Mouse (Mus musculus): ENCODE data around the gene Lrmp.

The Lrmp gene

DNA sequence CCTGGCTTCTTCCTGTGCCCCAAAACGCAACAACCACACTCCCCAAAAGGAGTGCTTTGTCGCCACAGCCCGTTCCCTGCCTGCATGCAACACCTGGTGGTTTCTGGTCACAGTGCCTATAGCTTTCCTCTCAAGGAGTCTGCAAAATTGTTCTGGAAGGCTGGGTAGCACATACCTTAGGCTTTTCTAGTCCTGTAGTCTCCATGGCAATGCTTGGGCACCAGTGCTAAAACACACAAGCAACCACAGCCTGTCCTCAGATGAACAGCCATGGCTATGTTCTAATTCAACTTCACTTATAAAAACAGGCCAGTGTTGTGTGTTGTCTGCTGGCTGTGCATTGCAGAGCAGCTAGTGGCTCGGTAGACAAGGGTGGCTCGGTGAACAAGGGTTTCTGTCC is 21.4 kb downstream of the Lrmp start:
- no peak for DNase-seq (ENCODE audit: low spot score)

DNA sequence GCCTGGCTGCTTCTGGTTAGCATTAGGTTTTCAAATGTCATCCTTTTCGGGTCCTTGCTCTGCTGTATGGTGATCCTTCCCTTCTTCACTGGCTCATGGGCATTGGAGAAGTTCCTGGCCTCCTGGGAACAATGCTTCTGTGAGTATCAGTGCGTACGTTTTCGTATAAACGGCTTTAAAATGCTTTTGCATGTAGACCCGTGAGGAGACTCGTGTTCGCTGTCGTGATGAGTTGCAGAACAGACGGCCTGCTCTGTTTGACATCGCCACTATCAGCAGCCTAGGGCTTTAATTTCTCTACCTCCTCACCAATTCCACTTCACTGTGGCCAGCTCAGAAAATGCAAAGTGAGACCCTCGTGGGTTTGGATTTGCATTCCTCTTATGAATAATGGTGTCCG is 23.8 kb downstream of the Lrmp start:
- no peak for DNase-seq (ENCODE audit: low spot score)

DNA sequence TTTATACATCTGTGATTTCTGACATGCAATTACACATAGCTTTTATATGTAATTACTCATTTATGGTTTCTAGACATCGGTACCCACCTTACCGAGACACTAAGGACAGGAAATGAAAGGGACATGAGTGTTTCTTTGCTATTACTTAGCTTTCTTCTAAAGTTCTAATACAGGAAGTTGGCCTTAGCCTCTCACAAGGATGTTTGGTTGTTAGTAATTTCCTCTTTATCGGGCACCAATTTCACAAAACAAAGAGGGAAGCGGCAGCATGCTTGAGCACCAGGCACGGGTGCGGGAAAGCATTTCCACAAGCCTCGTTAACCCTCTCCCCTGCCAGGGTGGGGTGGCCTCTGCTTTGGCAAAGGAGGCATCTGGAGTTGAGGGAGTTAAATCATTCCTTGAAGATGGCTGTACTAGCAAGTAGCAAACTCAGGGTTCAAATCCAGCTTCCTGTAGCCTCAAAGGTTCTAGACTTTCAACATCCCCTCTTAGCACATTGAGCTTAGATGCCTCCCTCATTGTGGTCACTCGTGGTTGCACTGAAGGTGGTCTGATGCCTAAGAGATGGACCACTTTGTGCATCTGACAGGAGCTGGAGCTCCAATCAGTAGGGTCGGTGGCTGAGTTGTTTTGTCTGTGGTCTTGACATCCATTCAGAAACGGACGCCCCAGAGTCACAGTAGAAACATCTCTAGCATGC is 24.5 kb downstream of the Lrmp start:
- DNase-seq (ENCODE audit: low spot score): no peak

DNA sequence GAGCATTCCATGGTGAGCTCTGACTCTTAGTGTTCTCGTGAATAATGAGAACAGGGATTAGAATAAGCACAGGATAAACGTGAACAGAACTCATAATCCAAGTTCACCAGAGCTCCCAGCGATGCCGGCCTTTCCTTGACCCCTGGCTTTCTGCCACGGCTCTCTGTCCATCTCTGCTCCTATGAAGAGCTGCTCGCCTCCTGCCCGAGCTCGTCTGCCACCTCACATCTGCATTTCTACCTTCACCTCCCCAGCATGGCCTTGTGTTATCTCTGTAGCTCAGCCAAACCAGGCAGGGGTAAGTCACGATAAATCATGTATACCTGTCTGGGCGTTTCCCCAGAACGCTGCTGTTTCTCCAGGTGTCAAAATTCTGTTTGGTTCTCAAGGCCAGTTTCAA is 25.3 kb downstream of the Lrmp start:
- no peak for DNase-seq (ENCODE audit: low spot score)

DNA sequence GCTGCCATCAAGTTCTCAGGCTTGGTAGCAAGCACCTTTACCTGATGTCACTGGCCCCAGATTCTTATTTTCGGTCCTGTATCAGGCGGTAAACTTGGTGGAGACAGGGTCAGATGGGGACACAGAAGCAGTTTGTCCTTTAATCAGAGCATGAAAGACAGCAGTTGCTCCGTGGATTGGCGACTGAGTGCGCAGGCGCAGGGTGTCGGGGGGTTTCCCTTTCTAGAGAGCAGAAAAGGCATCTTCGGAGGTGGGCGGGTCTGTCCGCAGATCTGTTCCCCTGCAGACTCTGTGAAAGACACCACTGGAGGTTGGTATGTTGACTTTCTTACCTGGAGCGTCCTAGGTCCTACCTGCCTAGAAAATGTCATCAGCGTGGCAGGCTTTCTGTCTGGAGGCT is 26.4 kb downstream of the Lrmp start:
- DNase-seq (ENCODE audit: low spot score): no peak

DNA sequence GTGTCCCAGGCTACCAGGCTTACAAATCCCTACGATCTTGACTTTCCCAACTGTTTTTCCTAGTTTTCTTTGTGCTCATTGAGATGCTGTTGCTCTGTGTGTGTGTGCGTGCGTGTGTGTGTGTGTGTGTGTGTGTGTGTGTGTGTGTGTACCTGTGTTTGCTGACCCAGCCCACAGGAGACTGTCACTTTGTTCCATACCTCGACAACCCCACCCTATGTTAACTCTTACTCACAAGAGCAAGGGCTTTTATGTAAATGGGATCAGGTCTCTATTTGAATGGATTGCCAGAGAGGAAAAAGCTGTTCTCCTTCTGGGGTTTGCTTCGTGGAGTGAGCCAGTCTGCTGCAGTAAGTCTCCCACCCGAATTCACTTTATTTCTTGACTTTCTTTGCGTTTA is 29.7 kb downstream of the Lrmp start:
- no peak for DNase-seq (ENCODE audit: low spot score)

DNA sequence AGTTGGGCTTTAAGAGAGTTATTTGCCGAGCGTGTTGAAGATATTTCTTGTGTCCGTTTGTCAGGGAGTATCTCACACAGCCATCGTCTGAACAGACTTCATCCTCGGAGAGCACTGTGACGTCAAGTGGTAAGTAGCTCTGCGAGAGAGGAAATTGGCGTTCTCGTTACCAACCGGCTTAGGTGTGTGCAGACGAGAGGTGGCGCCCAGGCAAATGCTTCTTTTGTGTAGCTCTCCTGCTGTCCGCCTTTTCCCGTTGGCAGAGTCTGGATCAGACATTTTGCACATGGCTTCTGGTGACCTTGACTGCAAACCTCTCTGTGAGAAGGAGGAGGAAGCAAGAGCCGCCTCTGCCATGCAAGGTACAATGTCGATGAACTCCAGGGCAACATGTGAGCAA is 32.3 kb downstream of the Lrmp start:
- DNase-seq (ENCODE audit: low spot score): no peak

DNA sequence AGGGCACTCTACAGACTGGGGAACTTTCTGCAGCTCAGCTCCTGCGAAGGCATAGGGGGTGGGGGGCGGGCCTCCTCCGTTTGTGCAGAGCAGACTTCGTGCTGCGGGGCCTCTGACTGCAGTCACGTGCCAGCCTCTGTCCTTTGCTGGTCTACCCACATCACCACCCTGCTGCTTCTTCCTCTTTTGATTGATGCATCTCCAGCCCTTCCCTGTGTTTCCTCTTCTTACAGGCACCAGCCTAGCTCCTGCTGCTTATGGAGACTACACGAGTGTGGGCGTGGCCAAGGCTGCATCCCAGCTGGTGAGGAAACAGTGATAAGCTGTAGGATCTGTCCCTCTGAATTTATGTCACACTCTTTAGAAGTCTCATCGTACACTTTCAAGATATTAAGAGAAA is 33.6 kb downstream of the Lrmp start:
- DNase-seq (ENCODE audit: low spot score): no peak

DNA sequence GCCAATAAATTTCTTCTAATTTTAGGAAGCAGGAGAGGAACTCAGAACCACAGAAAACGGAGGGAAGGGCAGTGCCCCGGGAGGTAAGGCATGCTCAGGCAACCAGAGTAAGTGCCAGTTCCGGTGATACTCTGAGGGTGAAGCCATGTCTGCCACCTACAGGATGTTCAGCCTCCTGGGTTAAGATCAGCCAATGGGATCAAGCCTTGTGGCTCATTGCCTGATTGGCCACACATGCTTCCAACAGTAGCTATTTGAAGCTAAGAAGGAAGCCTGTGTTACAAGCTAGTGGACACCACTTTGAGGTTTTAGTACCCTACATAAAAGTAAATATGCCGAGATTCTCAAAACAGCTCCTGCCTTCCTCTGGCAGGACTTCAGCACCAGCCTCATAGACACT is 43.2 kb downstream of the Lrmp start:
- DNase-seq (ENCODE audit: low spot score): no peak

DNA sequence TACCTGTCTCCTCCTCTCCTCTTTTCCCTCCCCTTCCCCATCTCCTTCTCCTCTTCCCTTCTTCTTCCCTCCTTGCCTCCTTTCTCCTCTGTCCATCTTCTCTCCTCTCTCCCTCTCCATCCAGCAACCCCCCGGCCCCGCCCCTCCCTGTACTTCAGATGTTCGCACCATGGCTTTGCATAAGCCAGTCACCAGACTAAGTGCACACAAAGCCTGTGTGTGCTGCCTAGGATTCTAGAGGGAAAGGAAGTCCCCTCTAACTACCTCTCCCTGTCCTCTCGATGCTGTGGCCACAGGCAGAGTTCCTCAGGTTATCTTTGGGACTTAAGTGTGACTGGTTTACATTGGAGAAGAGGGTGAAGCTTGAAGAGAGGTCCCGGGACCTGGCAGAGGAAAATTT is 45.1 kb downstream of the Lrmp start:
- no peak for DNase-seq (ENCODE audit: low spot score)

DNA sequence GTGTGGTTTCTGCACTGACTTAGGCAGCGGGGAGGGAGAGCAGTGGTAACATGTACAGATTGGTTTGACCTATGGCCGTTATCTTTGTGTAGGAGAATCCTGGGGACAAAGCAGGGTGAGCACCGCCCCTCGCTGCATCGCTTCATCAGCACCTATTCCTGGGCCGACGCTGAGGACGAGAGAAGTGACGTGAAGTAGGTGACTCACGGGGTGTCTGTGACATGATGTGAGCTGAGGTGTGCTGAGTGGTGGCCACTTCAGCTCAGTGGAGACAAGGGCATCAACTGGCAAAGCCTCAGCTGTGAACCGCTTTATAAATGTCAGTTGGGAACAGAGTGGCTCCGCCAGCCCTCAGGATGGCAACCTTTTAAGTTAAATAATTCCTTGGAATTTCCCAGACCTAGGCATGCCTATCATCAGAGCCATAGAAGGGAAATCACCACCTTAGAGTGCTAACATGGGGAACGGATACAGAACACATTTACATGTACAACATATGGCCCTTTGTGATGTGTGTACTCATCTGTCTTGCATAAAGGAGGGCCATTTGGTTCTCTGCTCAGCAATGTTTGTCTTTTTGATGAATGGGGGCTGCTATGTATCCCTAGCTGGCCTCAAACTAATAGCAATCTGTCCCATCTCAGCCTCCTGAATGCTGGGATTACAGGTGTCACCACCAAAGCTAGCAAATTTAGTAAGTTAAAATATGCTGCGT is 56.6 kb downstream of the Lrmp start:
- no peak for DNase-seq (ENCODE audit: low spot score)

DNA sequence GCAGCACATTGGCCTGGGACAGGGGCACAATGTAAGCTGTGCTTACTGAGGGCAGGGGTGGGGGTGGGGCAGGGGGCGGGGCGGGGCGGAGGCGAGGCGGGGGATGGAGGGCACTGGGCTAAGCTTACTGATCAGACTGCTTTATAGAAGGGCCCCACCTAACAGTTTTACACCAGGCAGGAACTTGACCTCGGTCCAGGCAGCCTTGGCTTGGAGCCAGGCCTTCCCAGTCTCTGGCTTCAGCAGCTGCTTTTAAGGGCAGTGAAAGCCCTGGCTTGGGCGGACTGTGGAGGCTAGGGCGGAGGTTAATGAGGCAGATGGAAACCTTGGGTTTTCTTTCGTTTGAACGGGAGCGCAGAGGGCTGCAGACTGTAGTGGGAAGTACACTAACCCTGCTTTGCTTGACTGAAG is 58.3 kb downstream of the Lrmp start:
- DNase-seq (ENCODE audit: low spot score): no peak

DNA sequence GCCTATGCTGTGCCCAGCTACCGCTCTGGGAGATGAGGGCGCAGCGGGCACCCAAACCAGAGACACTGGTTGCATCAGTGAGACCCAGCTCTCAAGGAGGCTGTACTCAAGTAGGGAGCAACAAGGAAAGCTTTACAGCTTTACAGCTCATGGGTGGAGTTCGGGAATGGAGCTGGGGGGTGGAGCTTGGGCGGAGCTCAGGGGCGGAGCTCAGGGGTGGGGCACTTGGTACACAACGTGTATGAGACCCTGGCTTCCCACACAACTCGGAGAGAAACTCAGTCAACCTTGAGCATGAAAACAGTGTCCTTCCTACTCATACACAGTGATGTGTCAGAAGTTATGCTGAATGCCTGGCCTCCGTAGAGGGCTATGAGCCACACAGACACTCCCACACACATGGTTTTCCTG is 60.1 kb downstream of the Lrmp start:
- no peak for DNase-seq (ENCODE audit: low spot score)

DNA sequence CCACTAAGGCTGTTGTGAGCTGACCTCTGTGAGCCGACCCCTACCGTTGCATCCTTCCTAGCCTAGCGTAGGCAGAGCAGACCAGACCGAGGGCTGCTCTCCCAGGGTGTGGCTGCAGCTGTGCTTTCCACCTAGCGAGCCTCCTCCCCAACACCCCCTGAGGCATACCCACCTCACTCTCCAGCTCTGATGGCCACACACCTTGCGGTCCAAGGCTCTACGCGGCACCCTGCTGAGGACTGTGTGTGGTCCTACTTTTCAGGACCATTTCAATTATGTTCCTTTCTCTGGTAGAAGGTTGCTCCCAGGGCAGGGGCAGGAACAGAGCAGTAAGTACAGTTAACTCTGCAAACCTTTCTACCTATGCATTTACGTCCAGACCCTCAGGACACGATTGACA is 61.0 kb downstream of the Lrmp start:
- DNase-seq (ENCODE audit: low spot score): no peak

DNA sequence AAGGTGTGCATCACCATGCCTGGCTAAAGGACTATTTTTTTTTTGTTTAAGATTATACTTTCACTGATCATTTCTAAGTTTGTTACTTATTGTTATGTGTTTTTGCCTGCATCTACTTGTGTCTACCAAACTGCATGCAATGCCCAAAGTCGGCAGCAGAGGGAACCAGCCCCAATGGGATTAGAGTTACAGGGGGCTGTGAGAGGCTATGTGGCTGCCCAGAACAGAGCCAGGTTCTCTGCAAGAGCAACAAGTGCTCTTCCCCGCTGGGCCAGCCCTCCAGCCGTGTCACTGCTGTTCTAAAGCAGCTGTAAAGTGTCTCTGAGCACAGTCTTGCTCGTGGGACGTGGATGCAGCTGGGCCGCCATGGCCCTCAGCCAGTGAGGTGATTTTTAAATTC is 64.2 kb downstream of the Lrmp start:
- DNase-seq (ENCODE audit: low spot score): no peak

DNA sequence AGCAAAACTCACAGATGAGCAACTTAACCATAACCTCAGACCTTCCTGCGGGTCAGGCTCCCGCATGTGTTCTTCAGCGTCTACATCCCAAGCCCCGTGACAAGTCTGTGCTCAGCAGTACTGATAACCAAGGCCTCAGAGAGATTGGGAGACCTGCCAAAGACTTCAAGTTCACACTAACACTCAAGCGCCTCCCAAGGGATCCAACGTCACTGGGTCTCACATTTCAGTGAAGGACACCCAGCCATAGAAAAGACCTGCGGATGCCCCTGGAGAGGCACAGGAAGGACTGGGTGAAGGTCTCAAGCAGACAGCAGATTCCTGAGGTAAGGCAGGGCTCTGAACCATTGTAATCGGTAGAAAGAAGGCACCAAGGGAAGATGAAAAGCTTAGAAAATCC is 66.6 kb downstream of the Lrmp start:
- DNase-seq (ENCODE audit: low spot score): no peak

DNA sequence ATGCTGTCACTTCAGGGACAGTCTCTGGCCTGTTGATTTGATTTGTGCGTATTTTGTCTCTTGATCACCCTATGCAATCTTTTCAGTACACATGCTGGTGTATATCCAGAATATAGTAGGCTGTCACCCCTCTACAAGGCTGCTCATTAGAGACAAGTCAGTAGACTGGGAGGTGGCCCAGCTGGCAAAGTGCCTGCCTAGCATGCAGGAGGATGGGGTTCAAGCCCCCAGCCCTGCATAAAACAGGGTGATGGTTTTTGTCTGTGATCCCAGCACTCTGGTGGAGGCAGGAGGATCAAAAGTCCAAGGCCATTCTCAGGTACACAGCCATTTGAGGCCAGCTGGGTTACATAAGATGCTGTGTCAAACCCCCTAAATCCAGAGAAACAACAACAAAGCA is 70.6 kb downstream of the Lrmp start:
- DNase-seq (ENCODE audit: low spot score): no peak

DNA sequence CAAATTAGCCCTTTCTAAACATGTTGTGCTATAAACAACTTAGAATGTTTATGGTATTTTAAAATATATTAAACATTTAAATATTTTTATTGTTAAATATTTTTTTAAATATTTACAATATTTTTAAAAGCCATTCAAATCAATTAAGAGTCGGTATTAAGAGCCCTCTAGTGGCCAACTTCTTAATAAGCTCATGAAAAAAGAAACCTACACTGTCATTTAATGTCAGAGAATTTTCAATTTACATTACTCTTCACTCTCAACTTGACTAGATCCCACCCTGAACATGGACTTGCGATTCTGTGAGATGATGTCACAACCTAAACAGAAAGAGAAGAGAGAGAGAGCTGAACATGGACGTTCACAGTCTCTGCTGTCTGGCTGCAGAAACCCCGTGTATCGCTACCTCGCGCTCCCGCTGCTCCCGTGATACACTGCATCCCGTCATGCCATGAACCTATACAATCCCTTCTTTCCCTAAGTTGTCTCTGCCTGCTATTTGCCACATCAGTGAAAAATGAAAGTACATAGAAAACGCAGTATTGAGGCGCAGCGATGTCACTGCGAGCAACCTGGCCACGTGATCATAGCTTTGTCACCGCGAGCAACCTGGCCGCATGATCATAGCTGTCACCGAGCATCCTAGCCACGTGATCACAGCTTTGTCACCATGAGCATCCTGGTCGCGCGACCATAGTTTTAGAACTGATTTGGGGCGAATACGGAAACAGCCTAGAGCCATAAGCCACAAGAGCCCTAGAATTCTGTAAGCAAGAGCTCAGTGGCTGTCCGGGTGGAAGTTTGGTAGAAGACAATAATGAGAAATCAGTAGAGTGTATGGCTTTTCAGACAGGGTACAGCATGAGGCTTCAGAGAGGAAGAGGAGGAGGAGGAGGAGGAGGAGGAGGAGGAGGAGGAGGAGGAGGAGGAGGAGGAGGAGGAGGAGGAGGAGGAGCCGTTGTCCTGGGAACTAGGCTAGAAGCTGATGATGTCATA is 71.9 kb downstream of the Lrmp start:
- DNase-seq (ENCODE audit: low spot score): no peak

DNA sequence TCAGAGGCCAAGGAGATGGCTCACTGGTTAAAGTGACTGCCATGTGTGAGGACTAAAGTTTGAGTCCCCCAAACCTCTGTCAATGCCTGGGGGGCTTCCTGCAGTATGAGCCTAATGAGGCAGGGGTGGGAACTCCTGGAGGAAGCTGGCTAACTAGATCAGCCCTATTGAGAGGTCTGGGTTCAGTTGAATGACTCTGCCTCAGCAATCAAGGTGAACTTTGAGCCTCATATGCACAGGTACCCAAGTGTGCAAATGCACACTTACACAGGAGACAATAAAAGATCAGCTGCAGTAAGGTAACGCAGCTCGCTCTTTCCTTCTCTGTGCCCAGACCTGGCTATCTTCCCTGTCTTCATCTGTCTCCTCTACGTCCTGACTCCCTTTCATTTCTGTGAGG is 77.6 kb downstream of the Lrmp start:
- no peak for DNase-seq (ENCODE audit: low spot score)

DNA sequence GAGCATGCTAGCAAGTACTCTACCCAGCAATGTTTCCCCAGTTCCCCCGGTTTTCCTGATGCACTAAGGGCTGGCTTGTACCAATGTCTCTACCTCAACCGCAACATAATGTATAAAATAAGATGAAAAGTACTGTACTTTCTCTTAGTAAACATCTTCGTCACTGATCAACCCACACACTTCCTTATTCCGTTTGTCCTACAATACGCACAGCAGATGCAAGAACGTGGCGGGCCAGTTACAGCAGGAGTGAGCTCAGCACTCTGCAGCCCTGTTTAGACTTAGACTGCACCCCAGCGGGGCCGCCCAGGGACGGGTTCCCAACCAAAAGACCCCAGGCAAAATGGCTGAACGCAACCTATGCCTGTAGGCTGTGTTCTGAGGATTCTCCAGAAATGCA is 78.0 kb downstream of the Lrmp start:
- no peak for DNase-seq (ENCODE audit: low spot score)

DNA sequence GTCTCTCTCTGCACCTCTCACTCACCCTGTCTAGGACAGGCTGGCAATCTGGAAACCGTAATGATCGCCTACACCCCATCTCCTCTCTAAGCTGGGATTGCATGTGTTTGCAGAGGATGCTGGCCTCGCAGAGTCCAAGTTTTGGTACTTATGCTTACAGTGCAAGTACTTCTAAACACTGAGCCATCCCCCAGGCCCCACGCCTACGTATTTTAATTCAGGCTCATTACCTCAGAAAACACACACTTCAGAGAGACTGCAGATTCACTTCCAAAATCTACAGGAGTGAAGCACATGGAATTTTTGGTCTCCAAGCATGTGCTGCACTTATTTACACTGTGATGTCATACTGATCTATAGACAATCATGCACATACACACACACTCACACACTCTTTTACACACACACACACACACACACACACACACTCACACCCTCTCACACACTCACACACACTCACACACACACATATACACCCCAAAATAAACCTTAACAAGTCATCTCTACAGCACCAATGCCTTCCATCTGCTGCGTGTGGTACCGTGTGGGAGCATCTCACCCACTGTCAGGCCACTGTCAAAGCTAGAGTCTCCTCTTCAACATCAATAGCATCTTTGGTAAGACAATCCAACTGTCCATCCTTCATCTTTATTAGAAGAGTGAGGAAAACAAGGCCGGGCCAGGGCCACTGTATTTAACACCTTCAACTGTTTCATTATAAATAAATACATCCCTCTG is 82.7 kb downstream of the Lrmp start:
- DNase-seq (ENCODE audit: low spot score): no peak

DNA sequence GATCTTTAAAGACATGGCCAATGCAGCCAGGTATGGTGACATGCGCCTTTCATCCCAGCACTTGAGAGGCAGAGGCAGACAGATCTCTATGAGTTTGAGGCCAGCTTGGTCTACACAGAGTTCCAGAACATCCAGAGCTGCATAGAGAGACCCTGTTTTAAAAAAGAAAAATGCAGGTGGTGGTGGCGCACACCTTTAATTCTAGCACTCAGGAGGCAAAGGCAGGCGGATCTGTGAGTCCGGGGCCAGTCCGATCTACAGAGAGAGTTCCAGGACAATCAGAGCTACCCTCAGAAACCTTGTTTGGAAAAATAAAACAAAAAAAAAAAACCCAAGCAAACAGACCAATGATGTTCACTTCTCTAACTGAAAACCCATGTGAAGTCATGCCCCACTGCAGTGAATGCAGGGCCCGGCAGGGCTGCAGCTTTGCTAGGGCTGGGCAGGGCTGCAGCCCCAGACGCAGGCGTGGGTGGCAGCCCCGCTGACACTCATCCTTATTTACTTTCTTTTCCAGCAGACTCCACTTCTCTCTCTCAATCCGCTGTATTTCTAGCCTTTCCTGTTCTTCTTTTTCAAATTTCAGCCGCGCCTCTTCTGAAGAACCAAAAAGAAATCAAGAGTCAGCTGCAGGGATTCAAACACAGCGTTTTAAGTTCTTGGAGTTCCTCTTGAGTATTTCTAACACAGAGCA is 87.1 kb downstream of the Lrmp start:
- no peak for DNase-seq (ENCODE audit: low spot score)

Measured in spleen, adult 12 weeks (tissue).